Mouse (Mus musculus): ENCODE measurements at regions not wholly inside any gene's neighbourhood (a gene's known extent, or its start where the extent isn't known, plus 50 kb on each side); places are given as distances from the start of the nearest gene placed in this dataset.
A peak's percentile ranks its signal among the peaks of the same experiment; 100 is the strongest.

- Histone ChIP-seq H3K4me1 (ENCODE audit: control insufficient read depth in 1 of 2, insufficient read depth in 2 of 2) (peaks cover 4 to 44% of the 10 kb centered on the region in 2 experiments), H3K4me3 (replicated peaks in 1 of 3; ENCODE audit: low read depth in 2 of 3, low read length in 2 of 3, poor library complexity in 1 of 3) (no peak overlapping the region), H3K9me3 (replicated peaks; ENCODE audit: low read length) (no peaks in the 10 kb centered on the region), H3K27ac (ENCODE audit: insufficient read depth, low read depth) (no peak overlapping the region), H3K36me3 (replicated peaks in 1 of 2; ENCODE audit: control insufficient read depth in 1 of 2, insufficient read depth in 1 of 2, low read length in 1 of 2) (peaks cover 0 to 12% of the 10 kb centered on the region in 2 experiments), H3K27me3 (replicated peaks) (no peaks in the 10 kb centered on the region), H3K9ac (ENCODE audit: insufficient read depth, low read depth) (no peak overlapping the region), H3K4me2 (ENCODE audit: insufficient read depth, low read depth, poor library complexity, severe bottlenecking) (no peak overlapping the region), H3K79me2 (replicated peaks; ENCODE audit: control insufficient read depth, extremely low read depth, insufficient read depth, poor library complexity, severe bottlenecking) (no peaks in the 10 kb centered on the region)
- in situ Hi-C loops (cut with MboI; ENCODE audit: low pct_ligation_motif_present, low pct_unique_long_range_greater_than_20kb, low sequenced_read_pairs): no loop called here
- dilution Hi-C loops (cut with MboI; ENCODE audit: extremely low pct_ligation_motif_present, extremely low pct_unique_long_range_greater_than_20kb, low sequenced_read_pairs): no loop called here
- peak; percentile 64 for DNase-seq (ENCODE audit: extremely low read depth)
- TF ChIP-seq UBTF (IDR thresholded peaks at IDR 0.05; ENCODE audit: low read depth, low read length) (no peak), CHD1 (IDR thresholded peaks at IDR 0.05; ENCODE audit: low read depth, low read length) (no peak), RCOR1 (conservative IDR thresholded peaks at IDR 0.05; ENCODE audit: low read depth, low read length) (0 out of 2 replicates have a peak, but pooled peaks have one; percentile 23), MEF2A (IDR thresholded peaks at IDR 0.05; ENCODE audit: borderline replicate concordance, low read depth, low read length) (no peak), MAX (IDR thresholded peaks at IDR 0.05; ENCODE audit: low read length) (no peak), ZNF384 (IDR thresholded peaks at IDR 0.05; ENCODE audit: low read depth, low read length) (no peak), BHLHE40 (IDR thresholded peaks at IDR 0.05; ENCODE audit: low read depth, low read length) (0 out of 2 replicates have a peak, but pooled peaks have one; percentile 29), USF1 (IDR thresholded peaks at IDR 0.05; ENCODE audit: low read depth, low read length) (peak; percentile 52), GABPA (IDR thresholded peaks at IDR 0.05; ENCODE audit: insufficient replicate concordance, low read depth, low read length) (no peak)
Measured at GRCm38 (mm10) chr9:50235908-50236307, 108.9 kb downstream of the Rpl10-ps3 start.

GRCm38 (mm10) chr9:50234655-50235054, 110.1 kb downstream of the Rpl10-ps3 start:
- dilution Hi-C loops (cut with MboI; ENCODE audit: extremely low pct_ligation_motif_present, extremely low pct_unique_long_range_greater_than_20kb, low sequenced_read_pairs) (no loop called here), in situ Hi-C loops (cut with MboI; ENCODE audit: low pct_ligation_motif_present, low pct_unique_long_range_greater_than_20kb, low sequenced_read_pairs) (no loop called here)
- no peak for DNase-seq (ENCODE audit: extremely low read depth)
- no peak overlapping the region for H3K4me2 ChIP-seq (ENCODE audit: insufficient read depth, low read depth, poor library complexity, severe bottlenecking)
- peaks cover 0 to 22% of the 10 kb centered on the region in 2 experiments for H3K36me3 ChIP-seq (replicated peaks in 1 of 2; ENCODE audit: control insufficient read depth in 1 of 2, insufficient read depth in 1 of 2, low read length in 1 of 2)
- H3K27ac ChIP-seq (ENCODE audit: insufficient read depth, low read depth): no peak overlapping the region
- H3K9ac ChIP-seq (ENCODE audit: insufficient read depth, low read depth): no peak overlapping the region
- no peaks in the 10 kb centered on the region for H3K9me3 ChIP-seq (replicated peaks; ENCODE audit: low read length)
- no peak overlapping the region for H3K4me3 ChIP-seq (replicated peaks in 1 of 3; ENCODE audit: low read depth in 2 of 3, low read length in 2 of 3, poor library complexity in 1 of 3)
- no peaks in the 10 kb centered on the region for H3K79me2 ChIP-seq (replicated peaks; ENCODE audit: control insufficient read depth, extremely low read depth, insufficient read depth, poor library complexity, severe bottlenecking)
- peaks cover 4 to 53% of the 10 kb centered on the region in 2 experiments for H3K4me1 ChIP-seq (ENCODE audit: control insufficient read depth in 1 of 2, insufficient read depth in 2 of 2)
- TF ChIP-seq MAFK (IDR thresholded peaks at IDR 0.05; ENCODE audit: insufficient replicate concordance, low read length) (no peak), TCF12 (IDR thresholded peaks at IDR 0.05; ENCODE audit: low read depth, low read length) (no peak), MXI1 (IDR thresholded peaks at IDR 0.05; ENCODE audit: low read depth, low read length) (no peak), SMC3 (IDR thresholded peaks at IDR 0.05; ENCODE audit: low read depth, low read length) (no peak), USF2 (conservative IDR thresholded peaks at IDR 0.05; ENCODE audit: low read depth, low read length) (no peak), MYC (IDR thresholded peaks at IDR 0.05; ENCODE audit: low read depth, low read length) (no peak), POLR2AphosphoS2 (IDR thresholded peaks at IDR 0.05; ENCODE audit: low read depth, low read length) (no peak), ETS1 (conservative IDR thresholded peaks at IDR 0.05; ENCODE audit: low read depth, low read length) (no peak), ZKSCAN1 (IDR thresholded peaks at IDR 0.05; ENCODE audit: borderline replicate concordance, low read depth, low read length) (no peak), JUN (IDR thresholded peaks at IDR 0.05; ENCODE audit: insufficient read depth, low read depth, low read length) (no peak), GABPA (IDR thresholded peaks at IDR 0.05; ENCODE audit: insufficient replicate concordance, low read depth, low read length) (no peak), IRF4 (IDR thresholded peaks at IDR 0.05; ENCODE audit: low read depth, low read length) (no peak), ELF1 (IDR thresholded peaks at IDR 0.05; ENCODE audit: low read depth, low read length) (no peak), NRF1 (IDR thresholded peaks at IDR 0.05; ENCODE audit: low read depth, low read length) (no peak), CTCF (conservative IDR thresholded peaks at IDR 0.05 in 1 of 2, IDR thresholded peaks at IDR 0.05 in 1 of 2; ENCODE audit: low read depth in 2 of 2, low read length in 2 of 2) (no peak), POLR2A (IDR thresholded peaks at IDR 0.05; ENCODE audit: low read depth, low read length) (no peak), NELFE (IDR thresholded peaks at IDR 0.05; ENCODE audit: low read depth, low read length) (no peak), PAX5 (IDR thresholded peaks at IDR 0.05; ENCODE audit: low read length) (no peak), UBTF (IDR thresholded peaks at IDR 0.05; ENCODE audit: low read depth, low read length) (no peak), SIN3A (IDR thresholded peaks at IDR 0.05; ENCODE audit: low read length) (no peak)
- H3K27me3 ChIP-seq (replicated peaks): no peaks in the 10 kb centered on the region

Measured in CH12.LX (cell line).